Mouse (Mus musculus) liver, postnatal 0 days (tissue): ENCODE measurements around the gene Efna2.

Source experiments
- CTCF ChIP-seq: sonication (generic); IDR thresholded peaks from 2 replicates; pipeline ENCODE4 v1.5.1; 2016; ENCODE audit warnings: antibody characterized with exemption, low read depth
- EP300 ChIP-seq: IDR thresholded peaks from 2 replicates; pipeline ENCODE4 v1.6.1; 2016; ENCODE audit warnings: antibody characterized with exemption, low read depth, mild to moderate bottlenecking

- TF ChIP-seq EP300, result no peak
- TF ChIP-seq CTCF, result no peak
These were observed 2.9 kb upstream of the Efna2 start for GRCm38 (mm10) chr10:80176270-80176834.
